Mouse (Mus musculus): ENCODE measurements around the gene Igsf23. TPM values are rescaled to one million over a fixed set of nuclear protein-coding genes. Genes with fewer than 3 reads are reported as not detected.

Igsf23 gene
- total RNA-seq, 1 experiment from 2014 or later: not detected

Other genes with a start within 250 kb of the Igsf23 start
- 96.1 and 115 TPM in 2 replicates for gene Tomm40, start 235.3 kb downstream of the Igsf23 start, total RNA-seq (2021)
- gene Nectin2, start 200.3 kb downstream of the Igsf23 start, total RNA-seq (2021): 62.3 and 66.9 TPM in 2 replicates
- gene Bcam, start 179.7 kb downstream of the Igsf23 start, total RNA-seq (2021): 37.2 TPM in 2 replicates
- 0.55 TPM in 1 of 2 replicates, not detected in the other for gene Cblc, start 153.9 kb downstream of the Igsf23 start, total RNA-seq (2021)
- 26.5 and 34.5 TPM in 2 replicates for gene Bcl3, start 128.0 kb downstream of the Igsf23 start, total RNA-seq (2021)
- gene Gm19345, start 98.8 kb downstream of the Igsf23 start, total RNA-seq (2021): 0.55 and 1.6 TPM in 2 replicates
- not detected in 2 replicates for gene Ceacam16, start 89.5 kb downstream of the Igsf23 start, total RNA-seq (2021)
- gene Ceacam19, start 62.8 kb downstream of the Igsf23 start, total RNA-seq (2021): not detected in 2 replicates
- gene Pvr, start 29.6 kb downstream of the Igsf23 start, total RNA-seq (2021): 31.6 and 34.1 TPM in 2 replicates
- not detected in 2 replicates for gene Ceacam20, start 14.7 kb upstream of the Igsf23 start, total RNA-seq (2021)
- not detected in 2 replicates for gene Nlrp9b, start 40.7 kb upstream of the Igsf23 start, total RNA-seq (2021)
- gene Vmn1r91, start 148.9 kb upstream of the Igsf23 start, total RNA-seq (2021): not detected in 2 replicates
- gene Gm16442, start 171.8 kb upstream of the Igsf23 start, total RNA-seq (2021): not detected in 2 replicates
- gene Vmn1r93, start 188.3 kb upstream of the Igsf23 start, total RNA-seq (2021): not detected in 2 replicates
- not detected in 2 replicates for gene Vmn1r94, start 217.6 kb upstream of the Igsf23 start, total RNA-seq (2021)
- not detected in 2 replicates for gene Vmn1r95, start 243.0 kb upstream of the Igsf23 start, total RNA-seq (2021)

All from adrenal gland, postnatal 25 days (tissue).